In the genomic region with DNA sequence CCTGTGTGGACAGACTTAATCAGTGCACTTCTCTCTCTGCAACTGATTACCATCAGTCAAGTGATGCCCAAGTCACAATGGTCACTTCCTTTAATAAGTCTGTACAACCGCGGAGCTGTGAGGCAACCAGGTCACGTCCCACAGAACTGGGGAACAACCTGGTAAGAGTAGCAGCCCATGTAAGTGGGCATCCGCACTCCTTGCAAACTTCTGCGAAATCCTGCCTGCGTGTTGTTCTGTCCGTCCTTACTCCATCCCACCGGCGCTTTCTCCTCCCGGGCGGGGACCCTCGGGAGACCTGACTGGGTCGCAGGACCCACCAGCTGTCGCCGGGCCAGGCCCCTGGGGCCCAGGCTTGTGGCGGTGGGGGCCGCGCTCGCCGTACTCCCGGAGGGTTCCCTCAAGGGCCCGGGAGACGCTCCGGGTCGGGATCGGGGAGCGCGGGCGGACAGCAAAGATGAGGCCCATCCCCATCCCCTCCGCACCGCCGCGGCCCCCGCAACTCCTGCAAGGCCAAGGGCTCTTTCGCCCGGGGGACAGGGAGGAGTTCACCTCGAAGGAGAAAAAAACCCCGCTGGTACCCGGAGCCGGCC, we compare ENCODE assay signal across 8 mouse cellular contexts. TPM values are rescaled to one million over a fixed set of nuclear protein-coding genes. Genes with fewer than 3 reads are reported as not detected.
DNase-seq lines count a peak whose midpoint lies in the region; ATAC-seq and TF ChIP-seq lines count a peak whose summit lies in the region.

No protein-coding gene starts in this region.

- peak; percentile 30 for ATAC-seq in common myeloid progenitor, adult 5-6 weeks (replicated peaks; ENCODE audit: low read depth, poor library complexity, severe bottlenecking)
- peak; percentile 38 for ATAC-seq in liver, embryonic 11.5 days (replicated peaks; ENCODE audit: low FRiP score)

- no peaks in the 10 kb centered on the region for H3K9me3 ChIP-seq in liver, embryonic 11.5 days (ENCODE audit: control insufficient read depth, low read length)

- 1% methylated on average over 40 of the region's 40 CpGs for WGBS in cerebellum, adult 2 months
- under 1% methylated on average over 39 of the region's 40 CpGs for WGBS in liver, embryonic 11.5 days

- H3K27me3 ChIP-seq in cerebellum, adult 2 months (ENCODE audit: control insufficient read depth, insufficient read depth, low read length) = no peaks in the 10 kb centered on the region
- H3K27me3 ChIP-seq in liver, embryonic 11.5 days (replicated peaks; ENCODE audit: control insufficient read depth, insufficient read depth, low read length) = no peaks in the 10 kb centered on the region

- peak overlapping the region; percentile 79 for H3K9ac ChIP-seq in liver, embryonic 11.5 days (ENCODE audit: low read depth, low read length)

- H3K4me1 ChIP-seq in cerebellum, adult 2 months (ENCODE audit: control insufficient read depth, insufficient read depth, low read length) = peaks cover 4% of the 10 kb centered on the region; the same call in 1 of the 2 replicates
- H3K4me1 ChIP-seq in liver, embryonic 11.5 days (replicated peaks; ENCODE audit: control insufficient read depth, insufficient read depth, low read length) = peaks cover 3% of the 10 kb centered on the region; the same call in 1 of the 2 replicates

- no peaks in the 10 kb centered on the region for H3K36me3 ChIP-seq in liver, embryonic 11.5 days (ENCODE audit: control insufficient read depth, insufficient read depth, low read length)

- H3K4me3 ChIP-seq in cerebellum, adult 2 months (replicated peaks; ENCODE audit: insufficient read depth, low read depth, low read length) = peak overlapping the region; percentile 97
- peak overlapping the region; percentile 87 for H3K4me3 ChIP-seq in liver, embryonic 11.5 days (ENCODE audit: low read depth, low read length)

- peak overlapping the region; percentile 96 for H3K4me2 ChIP-seq in liver, embryonic 11.5 days

- TF ChIP-seq POLR2A in cerebellum, adult 2 months (IDR thresholded peaks at IDR 0.05; ENCODE audit: borderline replicate concordance, insufficient read depth, low read length) = no peak

- no peak for TF ChIP-seq CTCF in cerebellum, adult 2 months (IDR thresholded peaks at IDR 0.05; ENCODE audit: borderline replicate concordance, insufficient read depth, low read depth, low read length)

- peak overlapping the region; percentile 37; the same call in 1 of the 2 replicates for H3K27ac ChIP-seq in cerebellum, adult 2 months (ENCODE audit: insufficient read depth, low read length)
- no peak overlapping the region for H3K27ac ChIP-seq in liver, embryonic 11.5 days (ENCODE audit: low read depth, low read length)

- intact Hi-C loops in heart, postnatal 25 days (cut with DNase I) = loop anchor here (10.0 kb wide), 3 partner anchors 450 to 670 kb away; a partner anchor contains a TSS

- DNase-seq in cerebellum, adult 2 months = no peak
- DNase-seq in cerebellum, postnatal 10 days = no peak
- DNase-seq in 3134 (ENCODE audit: extremely low read depth, insufficient read length, low spot score) = peak; percentile 80
- peak; percentile 1 for DNase-seq in heart, postnatal 25 days (ENCODE audit: low spot score)
- DNase-seq in liver, embryonic 11.5 days (ENCODE audit: low spot score) = no peak
- peak; percentile 56 to 71 for DNase-seq in monocyte, adult 2 months (ENCODE audit: low read depth in 1 of 2, low spot score in 2 of 2)
- DNase-seq in cerebellum, adult 11-12 months = no peak

RNA-seq across cellular contexts. Expression of a gene that starts 0.7 kb away (rescaled TPM):
- 34.7 and 35.8 TPM in 2 replicates for polyA plus RNA-seq in cerebellum, adult 2 months (2012; rRNA removed)
- 6.9 and 10.7 TPM in 2 replicates for total RNA-seq in common myeloid progenitor, adult 5-6 weeks (2017)
- 10 to 100 TPM; 20.6 to 23.3 TPM for total RNA-seq in heart, postnatal 25 days (2021)
- polyA plus RNA-seq in liver, embryonic 11.5 days (2014; fragmentation: Nextera tagmentation; extraction: Ambion mirVana) = 9.0 and 9.2 TPM in 2 replicates

Comparison
In these comparisons a context has a peak if more than half of its experiments do, and no peak if none do; other contexts are left out.
1. DNase-seq: peak in 3134 (single experiment), heart, postnatal 25 days (single experiment) and monocyte, adult 2 months (2 of 2); none in cerebellum, adult 2 months (0 of 2), cerebellum, postnatal 10 days (0 of 2), liver, embryonic 11.5 days (single experiment) and cerebellum, adult 11-12 months (single experiment).